Mouse (Mus musculus): ENCODE data around the gene Ldlrad3. TPM values are rescaled to one million over a fixed set of nuclear protein-coding genes. Genes with fewer than 3 reads are reported as not detected.

The Ldlrad3 gene
- polyA plus RNA-seq, 1 experiment = 18.5 TPM

- H3K36me3 ChIP-seq (ENCODE audit: control insufficient read depth, insufficient read depth, low read length) = no peaks in the 10 kb centered on the region
- H3K27ac ChIP-seq (ENCODE audit: insufficient read depth, low read depth, low read length) = peak overlapping the region; percentile 4; the same call in 1 of the 2 replicates
- DNase-seq = peak; percentile 42
- H3K4me1 ChIP-seq (ENCODE audit: control insufficient read depth, insufficient read depth, low read length) = peaks cover 13% of the 10 kb centered on the region; the same call in 1 of the 2 replicates
- H3K4me3 ChIP-seq (ENCODE audit: insufficient read depth, low read depth, low read length) = peak overlapping the region; percentile 59
- 4% methylated on average over 24 of the region's 24 CpGs for WGBS
- no peak for TF ChIP-seq POLR2A (IDR thresholded peaks at IDR 0.05; ENCODE audit: low read depth, low read length)
- no peak for TF ChIP-seq CTCF (conservative IDR thresholded peaks at IDR 0.05; ENCODE audit: insufficient read depth, insufficient read length, low read depth, low read length)
- H3K27me3 ChIP-seq (replicated peaks; ENCODE audit: control insufficient read depth, insufficient read depth, low read length) = no peaks in the 10 kb centered on the region
Measured at GRCm38 (mm10) chr2:102185069-102185950, 875 bp downstream of the Ldlrad3 start.

DNA sequence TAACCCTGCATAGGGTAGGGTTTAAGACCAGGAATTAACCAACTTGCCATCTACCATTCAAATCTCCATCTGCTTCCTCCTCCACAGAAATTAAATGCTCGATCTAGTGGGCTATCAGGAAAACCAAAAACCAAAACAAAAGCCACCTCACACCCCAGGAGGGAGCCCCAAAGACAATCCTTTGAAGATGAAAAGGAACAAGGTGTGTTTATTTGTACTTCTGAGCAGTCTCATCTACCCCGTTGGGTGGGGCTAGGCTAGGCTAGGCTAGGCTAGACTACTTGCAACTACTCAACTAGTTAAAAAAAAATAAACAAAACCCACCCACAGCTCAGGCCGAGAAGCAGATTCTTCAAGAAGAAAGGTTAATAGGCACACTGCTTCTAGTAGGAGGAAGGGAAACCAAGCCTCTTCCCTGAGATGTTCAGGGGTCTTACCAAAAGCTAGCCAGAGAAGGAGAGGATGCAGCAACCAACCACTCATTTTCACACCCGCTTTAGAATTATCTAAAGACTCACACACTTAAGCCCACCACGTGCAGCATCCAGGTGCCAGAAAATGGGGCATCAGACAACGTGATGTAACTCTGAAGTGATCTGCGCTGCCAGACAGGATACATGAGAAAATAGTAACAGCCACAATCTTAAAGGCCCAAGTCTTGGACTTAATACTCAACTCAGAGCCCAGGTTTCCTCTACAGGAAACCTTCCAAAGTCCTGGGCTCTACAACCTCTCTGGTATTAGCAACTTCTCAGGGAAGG lies 2.3 kb downstream of the Ldlrad3 start:
- Histone ChIP-seq H3K36me3 (ENCODE audit: control insufficient read depth, insufficient read depth, low read length) (no peaks in the 10 kb centered on the region), H3K4me3 (ENCODE audit: insufficient read depth, low read depth, low read length) (no peak overlapping the region), H3K4me1 (ENCODE audit: control insufficient read depth, insufficient read depth, low read length) (peaks cover 9% of the 10 kb centered on the region; the same call in 1 of the 2 replicates), H3K27me3 (replicated peaks; ENCODE audit: control insufficient read depth, insufficient read depth, low read length) (no peaks in the 10 kb centered on the region), H3K27ac (ENCODE audit: insufficient read depth, low read depth, low read length) (no peak overlapping the region)
- DNase-seq = no peak
- no peak for TF ChIP-seq POLR2A (IDR thresholded peaks at IDR 0.05; ENCODE audit: low read depth, low read length)
- TF ChIP-seq CTCF (conservative IDR thresholded peaks at IDR 0.05; ENCODE audit: insufficient read depth, insufficient read length, low read depth, low read length) = no peak
- 83% methylated on average over 7 of the region's 7 CpGs for WGBS

DNA sequence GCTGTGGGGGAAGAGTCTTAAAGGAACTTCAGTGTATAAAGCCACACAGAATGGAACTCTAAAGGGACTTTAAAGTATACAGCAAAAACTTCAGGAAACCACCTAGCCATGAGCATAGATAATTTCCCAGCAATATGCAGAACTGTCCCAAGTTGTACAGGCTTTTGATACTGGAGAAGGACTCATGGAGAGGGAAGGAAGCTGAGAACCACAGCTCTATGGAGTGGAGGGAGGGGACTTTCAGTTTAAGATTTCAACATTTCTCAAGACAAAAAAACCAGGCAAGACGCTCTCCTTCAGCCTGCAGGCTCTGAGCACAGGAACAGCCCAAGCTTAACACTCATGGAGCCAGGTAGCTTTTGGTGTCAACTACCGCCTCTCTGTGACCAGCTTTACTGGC lies 4.7 kb downstream of the Ldlrad3 start:
- H3K27me3 ChIP-seq (replicated peaks; ENCODE audit: control insufficient read depth, insufficient read depth, low read length) = no peaks in the 10 kb centered on the region
- DNase-seq = no peak
- H3K4me1 ChIP-seq (ENCODE audit: control insufficient read depth, insufficient read depth, low read length) = peaks cover 6% of the 10 kb centered on the region; the same call in 1 of the 2 replicates
- no peaks in the 10 kb centered on the region for H3K36me3 ChIP-seq (ENCODE audit: control insufficient read depth, insufficient read depth, low read length)
- 78% methylated on average over 2 of the region's 2 CpGs for WGBS
- TF ChIP-seq CTCF (conservative IDR thresholded peaks at IDR 0.05; ENCODE audit: insufficient read depth, insufficient read length, low read depth, low read length) = no peak
- TF ChIP-seq POLR2A (IDR thresholded peaks at IDR 0.05; ENCODE audit: low read depth, low read length) = no peak
- H3K4me3 ChIP-seq (ENCODE audit: insufficient read depth, low read depth, low read length) = no peak overlapping the region
- H3K27ac ChIP-seq (ENCODE audit: insufficient read depth, low read depth, low read length) = no peak overlapping the region

GRCm38 (mm10) chr2:102176434-102176772 lies 9.8 kb downstream of the Ldlrad3 start:
- no peak overlapping the region for H3K27ac ChIP-seq (ENCODE audit: insufficient read depth, low read depth, low read length)
- 79% methylated on average over 5 of the region's 5 CpGs for WGBS

DNA sequence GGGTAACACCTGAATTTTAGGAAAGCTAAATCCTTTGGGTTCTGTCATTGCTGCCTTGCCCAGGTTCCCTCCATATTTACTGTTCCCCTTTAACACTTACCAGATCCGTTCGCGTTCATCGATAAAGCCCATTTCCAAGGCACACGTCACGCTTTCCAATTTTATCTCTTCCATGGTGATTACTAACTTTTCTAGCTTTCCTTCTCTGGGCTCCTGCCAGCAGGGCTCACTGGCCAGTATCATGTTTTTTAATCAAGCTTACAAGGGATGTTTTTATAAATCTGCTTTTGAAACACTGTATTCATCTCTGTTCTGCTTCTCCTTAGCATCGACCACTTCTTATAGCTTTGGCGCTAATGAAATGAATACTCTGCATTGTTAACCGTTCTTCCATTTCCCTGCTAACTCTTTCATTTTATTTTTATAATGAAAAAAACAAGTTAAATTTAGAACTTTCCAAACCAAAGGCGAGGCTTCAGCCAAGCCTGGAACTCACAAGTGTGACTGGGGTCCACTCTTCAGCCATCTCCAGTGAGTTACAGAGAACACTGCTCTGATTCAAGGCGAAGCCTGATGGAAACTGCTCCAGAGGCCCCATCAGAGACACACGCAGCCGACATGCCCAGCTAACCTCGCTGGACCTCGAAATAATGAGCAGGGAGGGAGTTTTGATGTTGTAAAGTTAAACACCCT lies 10.3 kb downstream of the Ldlrad3 start:
- DNase-seq = no peak
- no peak for TF ChIP-seq CTCF (conservative IDR thresholded peaks at IDR 0.05; ENCODE audit: insufficient read depth, insufficient read length, low read depth, low read length)
- TF ChIP-seq POLR2A (IDR thresholded peaks at IDR 0.05; ENCODE audit: low read depth, low read length) = no peak
- Histone ChIP-seq H3K27ac (ENCODE audit: insufficient read depth, low read depth, low read length) (no peak overlapping the region), H3K36me3 (ENCODE audit: control insufficient read depth, insufficient read depth, low read length) (no peaks in the 10 kb centered on the region), H3K4me3 (ENCODE audit: insufficient read depth, low read depth, low read length) (no peak overlapping the region), H3K27me3 (replicated peaks; ENCODE audit: control insufficient read depth, insufficient read depth, low read length) (no peaks in the 10 kb centered on the region), H3K4me1 (ENCODE audit: control insufficient read depth, insufficient read depth, low read length) (no peaks in the 10 kb centered on the region)
- 69% methylated on average over 15 of the region's 15 CpGs for WGBS

More at GRCm38 (mm10) chr2:102176434-102176772, 9.8 kb downstream of the Ldlrad3 start:
- Histone ChIP-seq H3K4me3 (ENCODE audit: insufficient read depth, low read depth, low read length) (no peak overlapping the region), H3K4me1 (ENCODE audit: control insufficient read depth, insufficient read depth, low read length) (no peaks in the 10 kb centered on the region), H3K36me3 (ENCODE audit: control insufficient read depth, insufficient read depth, low read length) (no peaks in the 10 kb centered on the region), H3K27me3 (replicated peaks; ENCODE audit: control insufficient read depth, insufficient read depth, low read length) (no peaks in the 10 kb centered on the region)
- TF ChIP-seq POLR2A (IDR thresholded peaks at IDR 0.05; ENCODE audit: low read depth, low read length) (no peak), CTCF (conservative IDR thresholded peaks at IDR 0.05; ENCODE audit: insufficient read depth, insufficient read length, low read depth, low read length) (no peak)
- DNase-seq = no peak

DNA sequence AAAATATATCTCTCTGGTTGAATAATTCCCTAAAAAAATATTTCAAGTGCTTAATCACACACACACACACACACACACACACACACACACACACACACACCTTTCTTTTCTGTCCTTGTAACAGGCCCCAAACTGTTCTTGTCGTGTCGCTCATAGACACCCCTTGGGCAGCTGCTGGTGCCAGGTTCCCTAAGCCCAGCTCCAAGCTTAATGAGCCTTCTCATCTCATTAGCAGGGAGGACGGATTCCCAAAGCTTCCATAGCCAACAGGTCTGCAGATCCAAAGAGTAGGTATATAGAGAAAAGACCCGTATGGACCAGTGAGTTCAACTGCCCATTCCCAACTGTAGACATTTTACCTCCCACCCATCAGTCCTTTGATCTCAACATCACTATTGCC lies 13.7 kb downstream of the Ldlrad3 start:
- WGBS = 65% methylated on average over 4 of the region's 4 CpGs
- Histone ChIP-seq H3K4me1 (ENCODE audit: control insufficient read depth, insufficient read depth, low read length) (no peaks in the 10 kb centered on the region), H3K4me3 (ENCODE audit: insufficient read depth, low read depth, low read length) (no peak overlapping the region), H3K27me3 (replicated peaks; ENCODE audit: control insufficient read depth, insufficient read depth, low read length) (no peaks in the 10 kb centered on the region), H3K27ac (ENCODE audit: insufficient read depth, low read depth, low read length) (no peak overlapping the region), H3K36me3 (ENCODE audit: control insufficient read depth, insufficient read depth, low read length) (no peaks in the 10 kb centered on the region)
- no peak for TF ChIP-seq CTCF (conservative IDR thresholded peaks at IDR 0.05; ENCODE audit: insufficient read depth, insufficient read length, low read depth, low read length)
- TF ChIP-seq POLR2A (IDR thresholded peaks at IDR 0.05; ENCODE audit: low read depth, low read length) = no peak
- no peak for DNase-seq

All from kidney, adult 2 months (tissue).